Mouse (Mus musculus): ENCODE results near the gene Fgd2.

Gene Fgd2

DNA sequence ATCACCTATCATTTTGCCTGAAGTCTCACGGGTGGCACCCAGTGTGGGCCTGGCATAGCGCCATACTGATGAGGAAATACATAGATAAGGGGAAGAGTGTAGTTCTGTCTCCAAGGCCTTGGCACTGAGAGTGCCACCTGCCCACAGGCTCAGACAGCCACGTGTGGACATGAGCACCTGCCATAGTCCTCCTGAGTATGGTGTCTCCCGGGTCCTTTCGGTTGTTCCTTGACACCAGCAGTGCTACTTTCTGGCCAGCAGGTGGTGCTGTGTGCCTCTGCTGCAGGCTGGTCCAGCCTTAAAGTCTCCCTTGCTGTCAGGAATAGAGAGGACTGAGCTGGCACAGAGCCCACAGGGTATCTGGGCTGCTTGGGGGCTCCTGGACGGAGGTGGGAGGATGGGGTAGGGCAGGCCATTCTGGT lies 36.1 kb downstream of the Fgd2 start:
- DNase-seq (ENCODE audit: low read depth, low spot score), result peak; percentile 85

DNA sequence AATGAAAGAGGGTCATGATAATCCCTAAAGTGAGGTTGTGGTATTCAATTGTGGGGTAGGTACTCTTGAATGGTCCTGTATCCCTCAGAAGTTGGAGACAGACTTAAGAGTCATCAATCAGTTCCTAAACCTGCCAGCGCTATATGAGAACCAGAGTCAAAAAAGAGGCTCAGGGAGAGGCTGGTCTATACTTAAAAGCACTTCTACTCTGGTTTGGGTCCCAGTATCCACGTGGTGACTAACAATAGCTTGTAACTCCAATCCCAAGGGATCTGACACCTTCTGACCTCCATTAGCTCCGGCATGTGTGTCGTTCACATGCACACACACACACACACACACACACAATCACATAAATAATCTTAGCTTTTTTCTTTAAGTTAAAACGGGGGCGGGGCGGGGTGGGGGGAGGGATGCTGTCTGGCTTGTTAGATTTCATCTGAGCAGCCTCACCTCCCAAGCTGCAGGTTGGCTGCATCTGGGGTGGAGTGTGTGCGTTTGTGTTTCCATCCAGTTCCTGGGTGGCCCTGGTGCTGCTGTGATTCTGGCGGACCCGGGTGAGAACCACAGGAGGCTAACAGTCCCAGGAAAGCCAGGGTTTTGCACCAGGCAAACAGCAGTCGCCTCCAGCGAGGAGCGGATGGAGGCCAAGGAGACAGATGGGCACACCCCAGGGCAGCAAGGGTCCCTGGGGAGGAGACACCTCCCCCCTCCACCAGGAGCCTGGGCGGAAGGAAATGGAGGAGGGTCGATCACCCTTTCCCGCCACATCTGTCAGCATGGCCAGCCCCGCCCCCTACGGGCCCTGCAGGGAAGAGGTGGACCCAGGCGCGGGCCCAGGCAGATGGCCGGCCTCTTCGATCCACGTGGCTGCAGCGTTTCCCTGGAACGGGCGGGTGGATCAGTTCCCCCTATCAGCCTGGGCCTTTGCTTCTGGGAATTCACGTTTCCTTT lies 37.0 kb downstream of the Fgd2 start:
- DNase-seq (ENCODE audit: low read depth, low spot score), result no peak

GRCm38 (mm10) chr17:29398434-29399026 lies 37.8 kb downstream of the Fgd2 start:
- DNase-seq (ENCODE audit: low read depth, low spot score), result no peak

DNA sequence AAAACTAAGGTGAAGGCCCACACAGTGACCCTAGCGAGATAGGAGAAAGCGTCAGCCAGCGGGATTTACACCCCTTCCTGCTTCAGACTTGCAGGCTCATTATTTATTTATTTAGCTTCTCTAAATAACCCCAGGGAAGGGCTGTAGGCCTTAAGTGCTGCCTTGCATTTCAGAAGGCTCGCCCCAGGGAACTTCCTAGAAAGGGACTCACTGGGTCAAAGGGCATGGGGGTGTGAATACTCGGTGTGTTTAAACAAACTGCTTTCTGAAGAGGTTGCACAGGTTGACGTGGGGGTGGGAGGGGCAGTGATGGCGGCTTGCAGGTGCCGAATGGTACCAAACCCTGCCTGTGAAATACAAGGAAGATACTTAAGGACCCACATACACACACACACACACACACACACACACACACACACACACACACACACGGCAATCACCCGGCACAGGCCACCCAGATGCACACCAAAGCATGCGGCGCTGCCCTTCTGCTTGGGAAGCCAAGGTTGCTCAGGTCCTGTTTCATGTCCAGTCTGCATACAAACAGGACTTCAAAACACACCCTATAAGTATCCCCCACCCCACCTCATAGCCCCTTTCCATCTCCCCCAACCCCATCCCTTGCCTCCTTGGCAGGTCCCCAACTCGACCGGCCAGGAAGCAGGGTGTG lies 38.7 kb downstream of the Fgd2 start:
- DNase-seq (ENCODE audit: low read depth, low spot score), result no peak

DNA sequence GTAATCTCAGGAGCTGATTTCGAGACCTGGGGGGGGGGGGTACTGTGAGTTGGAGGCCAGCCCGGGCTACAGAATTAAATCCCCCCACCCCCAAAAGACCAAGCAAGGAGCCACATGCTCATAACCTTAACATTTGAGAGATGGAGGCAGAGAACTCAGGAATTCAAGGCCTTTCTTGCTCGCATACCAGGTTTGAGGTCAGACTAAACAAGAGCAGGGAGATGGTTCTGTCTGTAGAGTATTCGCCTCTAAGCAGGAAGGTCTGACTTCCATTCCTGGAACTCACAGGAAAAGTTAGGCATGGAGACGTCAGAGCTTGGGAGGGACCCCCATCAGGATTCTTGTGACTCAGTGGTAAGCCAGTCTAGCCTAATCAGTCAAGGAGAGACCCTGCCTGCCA lies 39.3 kb downstream of the Fgd2 start:
- DNase-seq (ENCODE audit: low read depth, low spot score), result no peak

GRCm38 (mm10) chr17:29401741-29402268 lies 41.1 kb downstream of the Fgd2 start:
- DNase-seq (ENCODE audit: low read depth, low spot score), result peak; percentile 84

- no peak for DNase-seq (ENCODE audit: low read depth, low spot score)
Observed at GRCm38 (mm10) chr17:29403179-29403578, 42.5 kb downstream of the Fgd2 start.

DNA sequence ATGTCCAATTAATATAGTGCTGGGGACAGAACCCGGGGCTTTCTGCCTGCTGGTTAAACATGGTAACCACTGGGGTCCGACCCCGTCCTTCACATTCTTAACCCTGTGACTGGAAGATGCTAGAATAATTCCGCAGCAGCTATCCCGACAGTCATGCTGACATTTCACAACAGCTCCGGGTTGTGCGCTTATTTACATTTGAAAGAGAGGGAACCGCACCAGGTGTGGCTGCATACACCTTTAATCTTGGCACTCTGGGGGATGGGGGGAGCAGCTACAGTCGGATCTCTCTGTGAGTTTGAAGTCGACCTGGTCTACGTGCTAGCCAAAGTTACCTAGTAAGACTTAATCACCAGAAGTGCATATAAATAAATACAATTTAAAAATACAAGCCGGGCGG lies 44.8 kb downstream of the Fgd2 start:
- no peak for DNase-seq (ENCODE audit: low read depth, low spot score)

- no peak for DNase-seq (ENCODE audit: low read depth, low spot score)
Observed at GRCm38 (mm10) chr17:29406077-29406476, 45.4 kb downstream of the Fgd2 start.

DNA sequence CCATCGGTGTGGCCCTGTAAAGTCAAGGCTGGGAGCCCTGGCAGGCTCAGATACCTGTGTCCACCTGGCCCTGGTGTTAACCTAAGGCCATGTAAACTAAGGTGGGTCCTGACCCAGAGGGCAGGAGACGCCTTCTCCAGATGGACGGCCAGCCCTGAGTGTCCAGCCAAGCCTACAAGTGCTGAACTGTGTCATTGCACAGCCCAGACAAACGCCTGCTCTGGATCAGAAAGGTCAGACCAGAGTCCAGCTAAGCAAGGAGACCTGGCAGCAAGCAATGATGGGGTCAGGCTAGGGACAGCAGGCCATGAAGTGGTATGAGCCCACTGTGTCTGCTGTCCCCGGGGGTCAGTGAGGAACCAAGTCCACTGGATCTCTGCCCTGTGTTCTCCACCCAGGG lies 46.7 kb downstream of the Fgd2 start:
- no peak for DNase-seq (ENCODE audit: low read depth, low spot score)

GRCm38 (mm10) chr17:29408364-29408763 lies 47.6 kb downstream of the Fgd2 start:
- no peak for DNase-seq (ENCODE audit: low read depth, low spot score)

GRCm38 (mm10) chr17:29409800-29410343 lies 49.2 kb downstream of the Fgd2 start:
- no peak for DNase-seq (ENCODE audit: low read depth, low spot score)

- DNase-seq (ENCODE audit: low read depth, low spot score), result no peak
Observed at GRCm38 (mm10) chr17:29411821-29412425, 51.2 kb downstream of the Fgd2 start.

GRCm38 (mm10) chr17:29414566-29414965 lies 53.9 kb downstream of the Fgd2 start:
- DNase-seq (ENCODE audit: low read depth, low spot score), result no peak

- DNase-seq (ENCODE audit: low read depth, low spot score), result no peak
Observed at GRCm38 (mm10) chr17:29415761-29416662, 55.3 kb downstream of the Fgd2 start.

GRCm38 (mm10) chr17:29416757-29417156 lies 56.0 kb downstream of the Fgd2 start:
- no peak for DNase-seq (ENCODE audit: low read depth, low spot score)

DNA sequence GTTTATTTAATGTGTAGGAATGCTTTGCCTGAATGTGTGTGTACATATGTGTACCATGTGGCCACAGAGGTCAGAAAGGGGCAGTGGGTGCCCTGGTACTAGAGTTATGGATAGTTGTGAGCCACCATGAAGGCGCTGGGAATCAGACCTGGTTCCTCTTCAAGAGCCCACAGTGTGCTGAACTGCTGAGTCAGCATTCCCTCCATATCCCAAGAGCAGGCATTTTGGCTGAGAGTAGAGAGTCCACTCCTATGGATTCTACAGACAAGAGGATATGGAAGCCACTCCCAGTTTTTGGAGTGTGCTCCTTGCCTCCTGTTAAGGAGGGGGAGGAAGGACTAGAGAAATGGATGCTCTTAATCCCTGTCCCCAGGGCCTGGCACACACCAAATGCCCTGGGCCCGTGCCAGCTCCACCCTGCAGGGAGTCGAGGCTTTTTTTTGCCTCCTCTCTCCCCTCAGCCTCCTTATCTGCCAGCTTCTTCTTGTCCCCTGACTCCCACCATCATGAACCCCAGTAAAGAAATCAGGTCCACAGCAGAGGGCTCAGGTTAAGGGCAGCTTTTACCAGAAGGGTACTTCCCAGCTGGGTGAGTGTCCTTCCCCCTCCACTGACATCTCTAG lies 58.2 kb downstream of the Fgd2 start:
- DNase-seq (ENCODE audit: low read depth, low spot score), result no peak

- no peak for DNase-seq (ENCODE audit: low read depth, low spot score)
Observed at GRCm38 (mm10) chr17:29419976-29420739, 59.4 kb downstream of the Fgd2 start.

DNA sequence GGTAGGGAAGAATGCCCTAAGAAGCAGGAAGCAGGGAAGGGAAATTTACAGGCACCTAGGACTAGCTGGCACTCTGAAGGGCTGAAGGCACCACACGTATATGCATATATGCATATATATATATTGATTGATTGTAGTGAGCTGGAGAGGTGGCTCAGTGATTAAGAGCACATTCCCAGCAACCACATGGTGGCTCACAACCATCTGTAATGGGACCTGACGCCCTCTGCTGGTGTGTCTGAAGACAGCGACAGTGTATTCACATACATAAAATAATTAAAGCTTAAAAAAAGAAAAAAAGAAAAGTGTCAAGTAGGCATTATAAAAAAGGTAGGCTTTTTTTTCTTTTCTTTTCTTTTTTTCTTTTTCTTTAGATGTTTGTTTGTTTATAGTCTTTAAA lies 60.6 kb downstream of the Fgd2 start:
- no peak for DNase-seq (ENCODE audit: low read depth, low spot score)

Measured in 3T3-L1 (cell line).